Mouse (Mus musculus) stomach, postnatal 0 days (tissue): Measurements from ENCODE around the gene Igtp.

Experiments used
- CTCF ChIP-seq: IDR thresholded peaks from 2 replicates; pipeline ENCODE4 v1.5.1; 2016; ENCODE audit warnings: antibody characterized with exemption, low read depth, mild to moderate bottlenecking, moderate library complexity
- EP300 ChIP-seq: optimal IDR thresholded peaks from 2 replicates; pipeline ENCODE3; 2016; ENCODE audit warnings: antibody characterized with exemption

DNA sequence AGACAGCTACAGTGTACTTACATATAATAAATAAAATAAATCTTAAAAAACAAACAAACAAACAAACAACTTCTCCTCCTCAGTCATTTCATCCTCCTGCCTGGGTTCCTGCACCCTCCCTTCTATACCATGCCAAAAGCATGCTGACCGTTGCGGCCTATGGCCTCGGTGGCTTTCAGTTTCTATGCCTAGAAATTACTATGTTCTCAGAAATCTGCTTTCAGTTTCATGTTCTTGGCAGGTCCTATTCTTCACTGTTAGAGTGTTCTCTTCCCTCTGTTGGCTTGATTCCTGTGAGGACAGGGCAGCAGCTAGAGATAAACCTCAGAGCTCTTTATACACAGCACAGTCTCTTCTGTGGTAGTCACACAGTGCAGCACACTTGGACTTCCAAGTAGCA lies 15.8 kb upstream of the Igtp start:
- no peak for TF ChIP-seq EP300
- no peak for TF ChIP-seq CTCF
